Mouse (Mus musculus) E14TG2a.4 (cell line): ENCODE measurements around the gene Mlxipl.

Source experiments
- CTCF ChIP-seq: conservative IDR thresholded peaks from 2 replicates; pipeline ENCODE4 v1.5.1; 2014; ENCODE audit warnings: low read length
- NANOG ChIP-seq: IDR thresholded peaks from 2 replicates; pipeline ENCODE4 v1.6.1; 2014; ENCODE audit warnings: borderline replicate concordance, low read length, mixed read lengths
- POU5F1 ChIP-seq: IDR thresholded peaks from 2 replicates; pipeline ENCODE4 v1.6.1; 2014; ENCODE audit warnings: low read length, borderline replicate concordance

GRCm38 (mm10) chr5:135064382-135064766, 25.3 kb upstream of the Mlxipl start:
- TF ChIP-seq CTCF (no peak), POU5F1 (no peak), NANOG (no peak)
